Mouse (Mus musculus) layer of hippocampus, postnatal 36 days (tissue): ENCODE data around the gene Pnpla2. TPM values are rescaled to one million over a fixed set of nuclear protein-coding genes. Genes with fewer than 3 reads are reported as not detected.
A peak's percentile ranks its signal among the peaks of the same experiment; 100 is the strongest.

Source experiments
- DNase-seq, 2 experiments: peaks; one replicate each; pipeline ENCODE4 v3.0.0; 2022
- total RNA-seq, 2 experiments: library from RNA; stranded (reverse); gene quantifications; 2 replicates each; pipeline ENCODE4 v1.2.3; 2021

The Pnpla2 gene
- total RNA-seq, 2 experiments from 2014 or later: 17.7 to 27.0 TPM

GRCm38 (mm10) chr7:141447110-141447991 lies 7.6 kb upstream of the Pnpla2 start, which contains the start of gene Rplp2:
Gene Rplp2 (plus strand): TSS chr7:141447370.
- DNase-seq: peak; percentile 96 to 97

GRCm38 (mm10) chr7:141451928-141452327 lies 3.1 kb upstream of the Pnpla2 start:
- DNase-seq: no peak

- DNase-seq: no peak
Observed at GRCm38 (mm10) chr7:141453636-141454035, 1.4 kb upstream of the Pnpla2 start.

- no peak for DNase-seq
Observed at GRCm38 (mm10) chr7:141455610-141456314, 764 bp downstream of the Pnpla2 start.

- DNase-seq: no peak
Observed at GRCm38 (mm10) chr7:141456739-141457138, 1.7 kb downstream of the Pnpla2 start.

GRCm38 (mm10) chr7:141457236-141457635 lies 2.2 kb downstream of the Pnpla2 start:
- DNase-seq: no peak

- DNase-seq: no peak
Observed at GRCm38 (mm10) chr7:141457986-141458660, 3.1 kb downstream of the Pnpla2 start.

- no peak for DNase-seq
Observed at GRCm38 (mm10) chr7:141458661-141459060, 3.7 kb downstream of the Pnpla2 start.

GRCm38 (mm10) chr7:141459301-141459711 lies 4.3 kb downstream of the Pnpla2 start:
- DNase-seq: no peak

- no peak for DNase-seq
Observed at GRCm38 (mm10) chr7:141460001-141460390, 5.0 kb downstream of the Pnpla2 start.

- no peak for DNase-seq
Observed at GRCm38 (mm10) chr7:141460391-141461113, 5.6 kb downstream of the Pnpla2 start, which contains the start of gene Cracr2b. Gene Cracr2b (plus strand): TSS chr7:141461094.

GRCm38 (mm10) chr7:141461521-141462332 lies 6.7 kb downstream of the Pnpla2 start:
- no peak for DNase-seq

GRCm38 (mm10) chr7:141462333-141462821 lies 7.4 kb downstream of the Pnpla2 start:
- DNase-seq: no peak

GRCm38 (mm10) chr7:141463824-141464602 lies 9.0 kb downstream of the Pnpla2 start:
- DNase-seq: no peak

GRCm38 (mm10) chr7:141464603-141465201 lies 9.7 kb downstream of the Pnpla2 start:
- DNase-seq: no peak

- no peak for DNase-seq
Observed at GRCm38 (mm10) chr7:141465388-141466044, 10.5 kb downstream of the Pnpla2 start.

GRCm38 (mm10) chr7:141466045-141466394 lies 11.0 kb downstream of the Pnpla2 start:
- no peak for DNase-seq

- no peak for DNase-seq
Observed at GRCm38 (mm10) chr7:141466607-141467148, 11.7 kb downstream of the Pnpla2 start.
